ENCODE assay signal across 8 mouse cellular contexts in the genomic region with DNA sequence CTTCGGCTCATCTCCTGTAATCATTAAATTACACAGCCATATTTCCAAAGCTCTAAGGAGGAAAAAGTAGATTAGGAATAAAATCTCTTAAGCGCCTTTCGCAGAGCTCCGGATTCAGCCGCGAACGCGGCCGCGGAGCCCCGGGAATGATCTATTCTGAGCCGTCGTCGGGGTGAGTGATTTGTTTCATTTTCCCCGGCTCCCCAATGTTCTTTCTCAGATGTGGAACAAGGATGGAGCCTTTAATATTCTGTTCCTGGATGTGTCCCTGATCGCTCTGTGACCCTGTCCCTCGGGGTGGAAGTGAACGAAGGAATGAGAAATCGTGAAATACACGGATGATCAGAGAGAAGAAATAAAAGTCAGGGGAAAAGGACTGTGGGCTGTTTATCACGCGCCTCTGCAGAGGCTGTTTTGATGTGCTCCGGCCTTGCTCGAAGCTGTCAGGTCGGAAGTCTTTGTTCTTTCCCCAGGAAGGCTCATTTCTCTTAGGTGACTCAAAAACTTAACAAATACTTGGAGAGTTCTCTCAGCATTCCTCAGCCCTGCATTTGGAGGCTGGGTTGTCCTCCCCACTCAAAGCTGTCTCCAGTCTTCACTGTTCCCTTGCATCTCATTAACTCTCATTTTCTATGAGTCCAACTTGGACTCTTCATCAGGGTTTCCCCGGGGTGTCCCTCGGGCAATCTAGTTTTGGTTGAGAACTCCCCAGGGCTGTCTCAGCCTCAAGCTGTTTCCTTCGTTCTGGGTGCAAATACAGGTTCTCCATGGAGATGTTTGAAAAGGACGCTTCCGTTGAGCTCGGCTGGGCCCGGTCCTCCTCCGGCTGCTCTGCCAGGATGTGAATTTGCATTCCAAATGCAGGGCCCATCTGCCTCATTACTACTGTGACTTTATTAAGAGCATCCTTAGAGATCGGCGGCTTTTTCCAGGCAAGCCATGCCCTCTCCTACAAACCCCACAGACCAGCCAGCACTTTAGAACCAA. TPM values are rescaled to one million over a fixed set of nuclear protein-coding genes. Genes with fewer than 3 reads are reported as not detected.
DNase-seq lines count a peak whose midpoint lies in the region; ATAC-seq and TF ChIP-seq lines count a peak whose summit lies in the region.

No protein-coding gene starts in this region.

- H3K4me3 ChIP-seq in kidney, embryonic 14.5 days (ENCODE audit: low read length), result peak overlapping the region; percentile 29
- H3K4me3 ChIP-seq in embryonic fibroblast, embryonic 13.5 days (ENCODE audit: insufficient read depth, low read length), result peak overlapping the region; percentile 14; the same call in 1 of the 2 replicates
- H3K4me3 ChIP-seq in intestine, embryonic 16.5 days (ENCODE audit: low read length), result peak overlapping the region; percentile 41
- peak overlapping the region; percentile 19 for H3K4me3 ChIP-seq in neural tube, embryonic 12.5 days

- TF ChIP-seq CTCF in embryonic fibroblast, embryonic 13.5 days (IDR thresholded peaks at IDR 0.05; ENCODE audit: borderline replicate concordance, insufficient read depth, low read length), result no peak

- no peak for ATAC-seq in kidney, embryonic 14.5 days (ENCODE audit: low FRiP score, low TSS enrichment)
- no peak for ATAC-seq in intestine, embryonic 16.5 days
- peak; percentile 67 for ATAC-seq in neural tube, embryonic 12.5 days (ENCODE audit: low FRiP score, low read depth)

- H3K27ac ChIP-seq in kidney, embryonic 14.5 days (ENCODE audit: low read depth, low read length), result no peak overlapping the region
- H3K27ac ChIP-seq in embryonic fibroblast, embryonic 13.5 days (ENCODE audit: insufficient read depth, low read length), result no peak overlapping the region
- no peak overlapping the region for H3K27ac ChIP-seq in intestine, embryonic 16.5 days (ENCODE audit: low read length)
- H3K27ac ChIP-seq in neural tube, embryonic 12.5 days, result 0 out of 2 replicates have a peak overlapping the region, but pooled peaks have one; percentile 17

- 6% methylated on average over 35 of the region's 35 CpGs for WGBS in kidney, embryonic 14.5 days
- WGBS in intestine, embryonic 16.5 days, result 11% methylated on average over 35 of the region's 35 CpGs
- WGBS in neural tube, embryonic 12.5 days, result 4% methylated on average over 35 of the region's 35 CpGs

- H3K9me3 ChIP-seq in kidney, embryonic 14.5 days (ENCODE audit: control insufficient read depth, low read length), result no peaks in the 10 kb centered on the region
- no peaks in the 10 kb centered on the region for H3K9me3 ChIP-seq in intestine, embryonic 16.5 days (ENCODE audit: control insufficient read depth, low read length)
- H3K9me3 ChIP-seq in neural tube, embryonic 12.5 days, result no peaks in the 10 kb centered on the region

- H3K27me3 ChIP-seq in kidney, embryonic 14.5 days (ENCODE audit: control insufficient read depth, insufficient read depth, low read length), result peaks cover 17% of the 10 kb centered on the region; the same call in 1 of the 2 replicates
- H3K27me3 ChIP-seq in intestine, embryonic 16.5 days (replicated peaks; ENCODE audit: control insufficient read depth, insufficient read depth, low read length), result peaks cover 5% of the 10 kb centered on the region; the same call in 1 of the 2 replicates
- peaks cover 10% of the 10 kb centered on the region for H3K27me3 ChIP-seq in neural tube, embryonic 12.5 days (replicated peaks)

- peaks cover 5% of the 10 kb centered on the region; the same call in 1 of the 2 replicates for H3K4me1 ChIP-seq in kidney, embryonic 14.5 days (ENCODE audit: control insufficient read depth, insufficient read depth, low read length)
- peaks cover 8% of the 10 kb centered on the region; the same call in 1 of the 2 replicates for H3K4me1 ChIP-seq in embryonic fibroblast, embryonic 13.5 days (ENCODE audit: control insufficient read depth, insufficient read depth, low read length)
- peaks cover 5% of the 10 kb centered on the region for H3K4me1 ChIP-seq in intestine, embryonic 16.5 days (ENCODE audit: control insufficient read depth, insufficient read depth, low read length)
- peaks cover 15% of the 10 kb centered on the region for H3K4me1 ChIP-seq in neural tube, embryonic 12.5 days

- H3K9ac ChIP-seq in kidney, embryonic 14.5 days (ENCODE audit: low read depth, low read length), result peak overlapping the region; percentile 32; the same call in 1 of the 2 replicates
- H3K9ac ChIP-seq in intestine, embryonic 16.5 days (ENCODE audit: low read depth, low read length), result peak overlapping the region; percentile 41
- H3K9ac ChIP-seq in neural tube, embryonic 12.5 days, result no peak overlapping the region

- peak overlapping the region; percentile 47 for H3K4me2 ChIP-seq in kidney, embryonic 14.5 days (replicated peaks; ENCODE audit: low read depth, low read length)
- peak overlapping the region; percentile 56 for H3K4me2 ChIP-seq in intestine, embryonic 16.5 days (ENCODE audit: low read depth, low read length)
- H3K4me2 ChIP-seq in neural tube, embryonic 12.5 days (replicated peaks), result peak overlapping the region; percentile 53

- TF ChIP-seq POLR2A in embryonic fibroblast, embryonic 13.5 days (IDR thresholded peaks at IDR 0.05; ENCODE audit: low read depth, low read length), result no peak

- no peak for DNase-seq in kidney, adult 11 months
- peak; percentile 65 for DNase-seq in Muller cell, postnatal 12 days (ENCODE audit: inconsistent ontology term)
- no peak for DNase-seq in right cerebral cortex, postnatal 4 days
- no peak for DNase-seq in ovary, postnatal 14 days (ENCODE audit: low spot score)

- no peaks in the 10 kb centered on the region for H3K36me3 ChIP-seq in kidney, embryonic 14.5 days (ENCODE audit: control insufficient read depth, insufficient read depth, low read length)
- H3K36me3 ChIP-seq in intestine, embryonic 16.5 days (ENCODE audit: control insufficient read depth, insufficient read depth, low read length), result no peaks in the 10 kb centered on the region
- no peaks in the 10 kb centered on the region for H3K36me3 ChIP-seq in neural tube, embryonic 12.5 days

RNA-seq across cellular contexts. Expression of a gene that starts 28.9 kb away (rescaled TPM):
- polyA plus RNA-seq in kidney, embryonic 14.5 days (2014; fragmentation: Nextera tagmentation; extraction: Ambion mirVana), result 199 and 214 TPM in 2 replicates
- 284 and 297 TPM in 2 replicates for polyA plus RNA-seq in embryonic fibroblast, embryonic 13.5 days (2011; ENCODE audit: insufficient read length, low read depth, missing spikeins)
- 189 and 191 TPM in 2 replicates for polyA plus RNA-seq in intestine, embryonic 16.5 days (2015; fragmentation: Nextera tagmentation; extraction: Ambion mirVana)
- 151 TPM in 2 replicates for polyA plus RNA-seq in neural tube, embryonic 12.5 days (2016; fragmentation: Nextera tagmentation; extraction: Ambion mirVana)
